Mouse (Mus musculus): ENCODE data around the gene Tent2.

The Tent2 gene

GRCm38 (mm10) chr13:93141184-93141583 is 51.0 kb downstream of the Tent2 start:
- DNase-seq (ENCODE audit: low spot score) = no peak

DNA sequence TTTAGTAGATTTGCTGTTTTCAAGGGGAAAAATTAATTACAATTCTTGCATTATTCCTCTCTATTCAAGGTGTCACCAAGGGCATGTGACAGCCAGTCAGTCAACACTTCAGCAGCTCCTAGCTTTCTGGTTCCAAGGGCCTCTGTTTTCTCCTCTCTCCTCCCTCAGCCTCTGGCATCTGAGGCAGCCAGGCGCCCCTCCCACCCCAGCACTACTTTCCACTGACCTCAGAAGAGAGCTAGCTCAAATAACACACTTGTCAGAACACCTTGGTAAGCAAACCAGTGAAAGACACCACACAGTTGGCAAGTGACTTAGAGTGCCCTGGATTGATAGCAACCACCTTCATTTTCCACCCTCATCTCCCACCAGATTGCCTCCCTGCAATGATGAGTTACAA is 54.1 kb downstream of the Tent2 start:
- DNase-seq (ENCODE audit: low spot score) = no peak

- DNase-seq (ENCODE audit: low spot score) = no peak
Measured at GRCm38 (mm10) chr13:93137098-93137497, 55.1 kb downstream of the Tent2 start.

DNA sequence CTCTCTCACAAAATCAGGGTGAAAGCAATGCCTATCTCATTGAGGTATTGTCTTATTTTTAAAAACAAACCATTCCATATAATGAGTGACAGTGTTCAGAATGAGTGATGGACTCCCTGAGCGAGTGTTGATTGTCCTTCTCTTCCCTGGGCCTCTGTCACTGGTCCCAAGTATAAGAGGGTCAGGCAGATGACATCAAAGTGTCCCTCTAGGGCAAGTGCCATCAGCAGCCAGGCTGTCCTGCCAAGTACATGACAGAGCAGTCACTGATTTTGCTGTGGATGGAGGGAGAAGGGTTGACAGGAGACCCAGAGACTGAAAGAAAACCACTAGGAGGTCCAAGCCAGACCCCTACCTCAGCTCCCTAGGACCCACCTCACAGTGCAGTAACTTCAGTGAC is 55.9 kb downstream of the Tent2 start:
- DNase-seq (ENCODE audit: low spot score) = no peak

DNA sequence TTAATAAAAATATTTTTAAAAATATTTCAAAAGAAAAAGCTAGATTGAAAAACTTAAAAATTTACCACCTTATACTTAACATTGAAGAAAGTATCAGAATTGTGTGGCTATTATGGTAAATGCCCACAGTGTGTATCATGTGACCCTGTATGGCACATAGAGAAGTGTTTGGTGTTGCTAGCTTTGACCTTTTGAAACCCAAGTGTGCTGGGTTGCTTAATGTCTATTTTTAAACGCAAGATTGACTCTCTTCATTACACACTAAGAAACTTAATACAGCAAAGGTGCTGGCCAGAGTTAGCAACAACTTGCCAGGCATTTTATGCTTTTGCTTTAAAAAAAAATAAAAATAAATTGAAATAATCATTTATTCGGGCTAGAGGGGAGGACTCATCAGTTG is 56.7 kb downstream of the Tent2 start:
- no peak for DNase-seq (ENCODE audit: low spot score)

- no peak for DNase-seq (ENCODE audit: low spot score)
Measured at GRCm38 (mm10) chr13:93130674-93131073, 61.5 kb downstream of the Tent2 start.

GRCm38 (mm10) chr13:93128961-93129360 is 63.2 kb downstream of the Tent2 start:
- no peak for DNase-seq (ENCODE audit: low spot score)

DNA sequence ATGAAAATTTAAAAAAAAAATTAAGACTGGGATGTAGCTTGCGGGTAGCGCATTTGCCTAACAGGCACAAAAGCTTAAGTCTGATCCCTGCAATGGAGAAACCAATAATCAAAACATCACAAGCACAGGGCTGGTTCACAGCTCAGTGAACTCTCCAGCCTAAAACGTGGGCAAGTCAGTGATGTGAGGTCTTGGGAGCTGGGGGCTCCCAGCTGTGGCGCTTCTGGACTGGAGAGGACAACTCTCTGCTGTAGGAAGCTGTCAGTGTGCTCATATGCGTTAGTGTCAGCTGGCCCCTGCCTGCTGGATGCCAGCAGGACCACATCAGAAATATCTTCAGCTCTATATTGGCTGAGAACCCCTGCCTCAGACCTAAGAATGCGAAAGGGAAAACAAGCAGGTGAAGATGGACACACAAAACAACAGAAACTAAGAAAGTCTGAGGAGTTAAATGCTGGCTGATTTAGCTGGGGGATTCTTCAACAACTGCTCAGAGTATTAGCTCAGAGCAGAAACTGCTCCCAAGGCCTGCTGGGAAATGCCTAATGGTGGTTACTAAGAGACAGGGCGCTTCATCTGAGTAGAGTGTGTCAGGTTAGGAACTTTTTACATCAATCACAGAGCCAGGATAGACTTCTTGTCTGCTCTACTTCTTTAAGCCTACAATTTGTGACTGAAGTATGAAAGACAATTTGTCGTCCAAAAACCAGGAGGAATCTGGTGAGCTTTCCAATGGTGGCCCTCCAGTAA is 63.9 kb downstream of the Tent2 start:
- DNase-seq (ENCODE audit: low spot score) = no peak

GRCm38 (mm10) chr13:93122321-93122720 is 69.9 kb downstream of the Tent2 start:
- no peak for DNase-seq (ENCODE audit: low spot score)

- DNase-seq (ENCODE audit: low spot score) = no peak
Measured at GRCm38 (mm10) chr13:93117241-93117640, 74.9 kb downstream of the Tent2 start.

- no peak for DNase-seq (ENCODE audit: low spot score)
Measured at GRCm38 (mm10) chr13:93102340-93103090, 89.7 kb downstream of the Tent2 start.

- DNase-seq (ENCODE audit: low spot score) = no peak
Measured at GRCm38 (mm10) chr13:93098596-93098995, 93.6 kb downstream of the Tent2 start.

DNA sequence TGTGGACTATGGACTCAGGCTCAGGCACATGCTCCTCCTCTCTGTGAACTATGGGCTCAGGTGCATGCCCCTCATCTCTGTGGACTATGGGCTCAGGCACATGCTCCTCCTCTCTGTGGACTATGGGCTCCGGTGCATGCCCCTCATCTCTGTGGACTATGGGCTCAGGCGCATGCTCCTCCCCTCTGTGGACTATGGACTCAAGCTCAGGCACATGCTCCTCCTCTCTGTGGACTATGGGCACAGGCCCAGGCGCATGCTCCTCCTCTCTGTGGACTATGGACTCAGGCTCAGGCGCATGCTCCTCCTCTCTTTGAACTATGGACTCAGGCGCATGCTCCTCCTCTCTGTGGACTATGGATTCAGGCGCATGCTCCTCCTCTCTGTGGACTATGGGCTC is 95.5 kb downstream of the Tent2 start:
- DNase-seq (ENCODE audit: low spot score) = no peak
